Mouse (Mus musculus) lung, adult 10 weeks (tissue): ENCODE measurements around the gene Kifap3. TPM values are rescaled to one million over a fixed set of nuclear protein-coding genes. Genes with fewer than 3 reads are reported as not detected.

ENCODE experiments used
- polyA plus RNA-seq: library from polyadenylated mRNA; stranded (reverse); fragments of 350-450 nt; fragmentation: Illumina TruSeq; extraction: RNeasy Lipid Tissue Mini Kit (QIAGEN cat#74804); gene quantifications from one replicate; pipeline ENCODE4 v1.2.3, GENCODE M21; 2014; ENCODE audit warnings: low read depth, low replicate concordance; ENCODE audit not compliant: insufficient read depth

Kifap3 gene
- 12.9 TPM for polyA plus RNA-seq

GRCm38 (mm10) chr1:163779336-163780115, at the start of gene Kifap3:
TSS of gene Kifap3 (plus strand) at chr1:163779583.

GRCm38 (mm10) chr1:163928846-163929245, 149.5 kb downstream of the Kifap3 start, which contains the start of gene Scyl3:
TSS of gene Scyl3 (plus strand) at chr1:163929100.

Other genes with a start within 250 kb of the Kifap3 start
- not detected for gene Mettl11b, start 54.4 kb upstream of the Kifap3 start, polyA plus RNA-seq
- 8.4 TPM for gene Scyl3, start 149.5 kb downstream of the Kifap3 start, polyA plus RNA-seq
- 0.61 TPM for gene BC055324, start 215.2 kb downstream of the Kifap3 start, polyA plus RNA-seq
- 6.2 TPM for gene Mettl18, start 215.3 kb downstream of the Kifap3 start, polyA plus RNA-seq